Mouse (Mus musculus) frontal cortex, postnatal 25 days (tissue): ENCODE measurements around the gene Zfhx3.

ENCODE experiments used
- DNase-seq, 2 experiments: peaks; one replicate each; pipeline ENCODE4 v3.0.0; 2022; ENCODE audit warnings: low spot score in 2 of 2

The Zfhx3 gene

GRCm38 (mm10) chr8:108017727-108018126 is 75.3 kb downstream of the Zfhx3 start:
- no peak for DNase-seq

DNA sequence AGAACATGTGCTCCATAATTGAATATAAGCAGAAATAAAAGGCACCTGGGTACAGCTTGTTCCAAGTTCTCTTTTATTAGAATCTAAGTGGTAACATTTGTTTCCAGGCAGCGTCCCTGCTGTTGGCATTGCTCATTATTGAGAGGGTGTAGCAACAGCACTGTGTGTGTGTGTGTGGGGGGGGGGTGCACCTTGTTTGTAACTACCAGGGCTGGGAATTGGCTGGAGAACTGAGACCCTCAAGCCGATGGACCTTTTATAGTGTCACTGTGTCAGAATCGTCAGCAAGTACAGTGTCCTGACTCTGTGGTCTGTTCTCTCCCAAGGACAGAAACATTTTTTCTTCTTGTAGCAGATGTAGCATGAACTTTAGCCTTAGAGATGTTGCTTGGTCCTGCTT is 77.2 kb downstream of the Zfhx3 start:
- DNase-seq = no peak

DNA sequence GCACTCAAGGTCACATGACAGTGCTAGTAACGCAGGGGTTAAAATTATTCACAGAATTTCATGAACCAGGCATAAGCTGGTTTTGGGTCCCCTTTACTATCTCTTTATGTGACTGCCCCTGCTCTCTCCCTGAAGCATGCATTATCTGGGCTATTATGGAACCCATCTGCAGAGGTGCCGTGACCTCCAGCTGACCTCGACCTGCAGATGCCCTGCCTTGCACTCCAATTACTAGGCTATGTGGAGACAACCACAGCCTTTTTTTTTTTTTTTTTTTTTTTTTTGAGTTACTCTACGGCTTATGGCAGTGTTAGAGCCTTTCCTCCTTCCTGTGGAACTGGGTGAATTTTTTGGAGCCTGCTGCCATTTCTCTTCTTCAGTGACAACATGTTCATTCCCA is 80.0 kb downstream of the Zfhx3 start:
- no peak for DNase-seq

- no peak for DNase-seq
Measured at GRCm38 (mm10) chr8:108024331-108024730, 81.9 kb downstream of the Zfhx3 start.

GRCm38 (mm10) chr8:108025249-108025648 is 82.8 kb downstream of the Zfhx3 start:
- no peak for DNase-seq

DNA sequence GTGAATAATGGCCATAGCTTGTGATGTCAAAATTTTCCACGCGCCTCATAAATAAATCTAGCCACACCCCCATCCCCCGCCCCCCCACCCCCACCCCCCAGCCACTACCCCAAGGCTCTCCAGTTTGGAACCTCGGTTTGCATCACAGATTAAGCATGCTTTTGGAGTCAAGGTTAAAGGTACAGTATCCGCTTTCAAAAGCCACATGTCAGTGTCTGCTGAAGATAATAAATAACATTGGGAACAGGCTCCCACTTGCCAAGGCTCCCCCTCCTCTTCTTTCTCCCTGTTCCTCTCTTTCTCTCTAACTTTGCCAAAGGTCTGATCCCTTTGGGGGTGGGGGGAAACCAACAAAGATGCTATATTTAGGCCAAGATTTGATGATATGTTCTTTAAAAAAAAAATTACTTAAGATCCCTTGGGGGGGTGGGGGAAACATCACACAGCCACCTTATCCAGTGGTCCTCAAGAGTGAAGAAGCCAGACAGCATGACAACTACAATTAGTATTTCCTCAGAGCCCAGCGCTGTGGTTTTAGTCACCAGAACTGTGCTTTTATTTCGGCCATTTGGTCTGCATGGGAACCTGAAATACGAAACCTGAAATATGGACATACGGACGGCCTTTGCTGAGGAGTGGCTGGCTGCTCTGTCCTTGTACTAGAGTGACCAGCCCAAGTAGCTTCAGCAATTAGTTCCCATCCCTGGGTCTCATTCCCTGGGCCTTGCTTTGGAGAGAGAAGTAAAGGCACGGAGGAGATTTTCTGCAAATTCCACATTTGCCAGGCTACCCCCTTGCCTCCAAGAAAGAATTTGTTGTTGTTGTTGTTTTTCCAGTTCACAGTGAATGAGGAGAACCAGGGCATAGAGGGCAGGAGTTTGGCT is 84.4 kb downstream of the Zfhx3 start:
- no peak for DNase-seq

- no peak for DNase-seq
Measured at GRCm38 (mm10) chr8:108027561-108028025, 85.1 kb downstream of the Zfhx3 start.

- DNase-seq = no peak
Measured at GRCm38 (mm10) chr8:108028440-108028839, 86.0 kb downstream of the Zfhx3 start.

GRCm38 (mm10) chr8:108031159-108031558 is 88.7 kb downstream of the Zfhx3 start:
- DNase-seq = no peak

- no peak for DNase-seq
Measured at GRCm38 (mm10) chr8:108034070-108034469, 91.6 kb downstream of the Zfhx3 start.

DNA sequence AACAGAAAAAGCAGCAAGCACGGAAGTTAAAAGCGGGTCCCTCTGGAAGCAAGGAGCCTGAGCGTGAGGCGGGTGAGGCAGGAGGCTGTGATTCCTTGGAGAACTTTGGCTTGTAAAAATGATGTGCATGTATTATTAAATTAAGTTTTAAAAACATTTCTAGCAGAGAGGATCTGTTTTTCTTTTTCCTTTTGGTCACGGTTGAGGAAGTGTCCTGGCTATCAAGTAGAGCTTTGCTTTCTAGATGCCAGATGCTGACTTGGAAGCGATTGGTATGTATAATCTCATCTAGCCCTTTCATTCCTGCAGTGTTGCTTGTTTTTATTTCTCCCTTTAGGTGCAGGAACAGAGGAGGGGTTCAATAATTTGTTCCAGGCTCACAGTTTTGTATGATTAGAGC is 92.3 kb downstream of the Zfhx3 start:
- DNase-seq = no peak

GRCm38 (mm10) chr8:108043618-108044017 is 101.2 kb downstream of the Zfhx3 start:
- no peak for DNase-seq

- no peak for DNase-seq
Measured at GRCm38 (mm10) chr8:108044185-108044584, 101.7 kb downstream of the Zfhx3 start.

DNA sequence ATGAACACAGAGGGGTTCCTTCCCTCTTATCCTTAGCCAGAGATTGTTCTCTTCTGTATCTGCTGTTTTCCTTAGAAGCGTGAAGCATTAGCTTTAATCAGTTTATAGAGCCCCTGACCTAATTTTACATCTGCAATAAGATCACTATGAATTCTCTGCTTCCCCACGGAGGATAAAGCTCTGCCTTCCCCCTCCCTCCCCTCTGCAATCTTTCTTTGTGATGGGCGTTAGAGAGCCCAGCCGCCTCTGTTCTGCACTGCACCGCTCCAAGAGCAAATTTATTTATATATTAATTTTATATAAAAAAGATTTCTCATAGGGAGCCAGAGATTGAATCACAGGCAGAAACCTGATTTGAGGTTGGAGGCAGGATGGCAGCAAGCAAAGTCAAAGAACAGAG is 113.8 kb downstream of the Zfhx3 start:
- DNase-seq = no peak

DNA sequence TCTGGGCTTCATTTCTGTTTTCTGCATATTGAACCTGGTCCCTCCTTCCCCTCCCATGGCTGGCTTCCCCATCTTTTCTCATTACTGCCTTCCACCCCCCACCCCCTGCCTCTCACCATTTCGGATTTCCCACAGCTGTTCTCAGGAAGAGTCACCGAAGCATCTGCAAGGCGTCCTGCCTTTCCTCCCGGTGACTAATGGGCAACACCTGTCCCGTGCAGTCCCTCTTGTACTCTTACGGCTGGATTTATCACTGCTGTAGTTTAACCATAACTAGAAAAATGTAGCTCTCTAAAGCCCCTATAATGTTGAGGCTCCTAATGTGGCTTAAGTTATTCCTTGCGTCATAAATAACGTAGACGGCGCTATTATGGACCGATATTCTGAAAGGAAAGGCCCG is 119.5 kb downstream of the Zfhx3 start:
- no peak for DNase-seq

GRCm38 (mm10) chr8:108067111-108067510 is 124.7 kb downstream of the Zfhx3 start:
- no peak for DNase-seq

GRCm38 (mm10) chr8:108068195-108068594 is 125.8 kb downstream of the Zfhx3 start:
- DNase-seq = no peak

DNA sequence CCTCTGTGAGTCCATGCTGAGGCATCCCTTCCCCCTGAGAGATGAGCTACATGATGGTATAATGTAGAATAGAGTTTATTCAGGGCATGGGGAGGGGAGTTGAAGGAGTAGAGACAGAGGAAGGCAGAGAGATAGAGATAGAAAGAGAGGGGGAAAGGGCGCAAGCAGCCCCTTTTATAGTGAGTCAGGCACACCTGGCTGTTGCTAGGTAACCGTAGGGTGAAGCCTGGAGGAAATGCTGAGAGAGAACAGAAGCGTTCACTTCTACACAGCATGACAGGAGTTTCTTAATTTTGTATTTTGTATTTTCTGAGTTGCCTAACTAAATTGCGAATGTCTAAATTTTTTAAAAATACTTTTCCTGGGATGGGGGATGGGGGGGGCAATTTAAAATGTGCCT is 128.0 kb downstream of the Zfhx3 start:
- DNase-seq = no peak

- no peak for DNase-seq
Measured at GRCm38 (mm10) chr8:108072126-108072746, 129.8 kb downstream of the Zfhx3 start.

DNA sequence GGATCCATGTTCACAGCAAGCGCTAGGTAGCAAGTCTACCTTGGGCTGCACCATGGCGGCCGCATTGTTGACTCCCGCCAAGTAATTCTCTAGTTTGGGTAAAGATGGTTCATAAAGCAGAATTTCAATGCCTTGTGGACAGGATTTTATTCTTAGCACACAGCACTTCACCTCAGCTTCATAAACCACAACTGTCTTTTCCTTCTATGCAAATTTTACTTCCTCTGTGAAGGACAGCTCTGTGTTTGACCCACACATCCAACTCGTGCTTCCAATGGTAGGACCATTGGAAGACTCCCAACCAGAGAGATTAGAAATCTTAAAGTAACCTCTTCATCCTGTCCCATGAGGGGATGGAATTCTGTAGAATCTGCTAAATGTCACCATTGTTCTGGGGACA is 130.4 kb downstream of the Zfhx3 start:
- no peak for DNase-seq

- no peak for DNase-seq
Measured at GRCm38 (mm10) chr8:108075176-108075575, 132.7 kb downstream of the Zfhx3 start.

DNA sequence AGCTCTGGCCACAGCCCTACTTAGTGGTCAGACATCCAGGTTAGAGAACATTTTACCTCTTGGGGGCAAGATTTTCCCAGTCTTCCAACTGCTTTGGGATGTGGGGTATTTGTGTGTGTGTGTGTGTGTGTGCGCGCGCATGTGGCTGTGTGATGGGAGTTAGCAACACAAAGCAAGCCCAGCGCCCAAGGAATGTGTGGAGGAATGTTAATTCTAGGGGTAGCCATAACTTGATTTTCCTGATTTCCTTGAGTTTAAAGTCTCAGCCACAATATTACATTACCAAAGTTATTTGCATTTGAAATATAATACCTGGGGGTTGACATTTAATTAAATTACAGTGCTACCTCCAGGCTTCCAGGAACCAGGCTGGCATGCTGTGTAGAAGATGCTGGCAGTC is 136.3 kb downstream of the Zfhx3 start:
- DNase-seq = no peak

DNA sequence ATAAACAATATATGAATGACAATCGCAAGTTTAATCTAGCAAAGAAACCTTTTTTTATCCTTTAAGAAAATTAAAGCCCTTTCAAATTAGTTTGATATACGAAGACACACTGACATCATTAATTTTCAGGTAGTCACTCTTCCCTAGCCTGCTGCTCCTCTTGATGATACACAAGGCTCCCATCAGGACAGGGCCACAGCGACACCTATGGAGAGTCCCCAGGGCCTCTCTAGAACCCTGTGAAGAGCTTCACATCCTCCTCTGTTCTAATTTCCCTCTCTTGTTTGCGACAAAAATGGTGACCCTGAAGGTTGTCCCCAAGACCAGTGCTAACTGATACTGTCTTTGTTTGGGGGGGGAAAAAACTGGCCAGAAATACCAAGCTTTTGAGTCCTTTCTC is 144.5 kb downstream of the Zfhx3 start:
- no peak for DNase-seq
